Mouse (Mus musculus) small intestine, adult 2 months (tissue): ENCODE measurements around the gene Ctbp2.

ENCODE experiments used
- CTCF ChIP-seq: fragments of 200-500 bp; IDR thresholded peaks from 2 replicates; pipeline ENCODE4 v1.5.1; 2012; ENCODE audit warnings: low read depth, mild to moderate bottlenecking, control low read depth, inconsistent platforms, low read length, moderate library complexity, mixed read lengths; ENCODE audit not compliant: insufficient replicate concordance, insufficient read length; ENCODE audit errors: extremely low read depth
- POLR2A ChIP-seq: fragments of 200-500 bp; IDR thresholded peaks from 2 replicates; pipeline ENCODE4 v1.6.1; 2012; ENCODE audit warnings: low read depth, mild to moderate bottlenecking, control low read depth, inconsistent platforms, low read length, moderate library complexity

GRCm38 (mm10) chr7:133019481-133020020 lies 104.6 kb downstream of the Ctbp2 start:
- TF ChIP-seq CTCF (no peak), POLR2A (no peak)
